10 mouse cellular contexts compared by ENCODE assay signal in the genomic region with DNA sequence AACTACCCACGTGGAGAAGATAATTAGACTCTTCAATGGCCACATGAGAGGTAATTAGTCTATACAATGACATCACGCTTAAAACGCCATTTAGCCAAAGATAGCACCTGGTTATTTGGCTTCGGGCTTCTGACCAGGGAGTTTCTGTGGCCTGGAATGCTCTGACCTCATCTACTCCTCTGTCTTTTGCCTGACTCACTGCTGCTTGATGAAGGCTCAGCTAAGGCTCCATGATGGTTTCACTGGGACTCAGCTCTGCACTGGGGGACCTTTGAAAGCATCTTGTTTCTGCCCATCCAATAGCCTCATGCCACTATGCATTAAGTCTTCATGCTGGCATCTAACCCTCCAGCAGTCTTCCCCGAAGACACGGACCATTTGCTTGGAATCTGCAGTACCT.
"Had no signal": no experiment of that assay in that cellular context is flagged by ENCODE, and none has a peak within 500 bp of the region (broad histone marks: within the 10 kb centered on the region; RNA-seq: fewer than 3 reads in every experiment).

No protein-coding gene starts in this region.

- H3K4me1 ChIP-seq: midbrain, embryonic 15.5 days had no signal

- DNase-seq: kidney, adult 11 months; kidney, adult 9 months; kidney, postnatal 10 days; kidney, postnatal 4 days; left cerebral cortex, postnatal 4 days; thymus, postnatal 36 days had no signal

- H3K27ac ChIP-seq: limb, embryonic 13.5 days; midbrain, embryonic 15.5 days had no signal

- H3K36me3 ChIP-seq: limb, embryonic 13.5 days; midbrain, embryonic 15.5 days had no signal

- ATAC-seq: midbrain, embryonic 15.5 days had no signal

- H3K4me2 ChIP-seq: liver, embryonic 11.5 days; midbrain, embryonic 11.5 days; midbrain, embryonic 15.5 days had no signal

- H3K27me3 ChIP-seq: limb, embryonic 13.5 days; midbrain, embryonic 15.5 days had no signal

- H3K9me3 ChIP-seq: limb, embryonic 13.5 days; midbrain, embryonic 15.5 days had no signal

- H3K9ac ChIP-seq: limb, embryonic 13.5 days; midbrain, embryonic 15.5 days had no signal

- H3K4me3 ChIP-seq: limb, embryonic 13.5 days; midbrain, embryonic 15.5 days had no signal
